Comparison of ENCODE assay signal across 8 mouse cellular contexts in genomic region chr10:67247145-67247544, GRCm38 (mm10). TPM values are rescaled to one million over a fixed set of nuclear protein-coding genes. Genes with fewer than 3 reads are reported as not detected.
DNase-seq lines count a peak whose midpoint lies in the region; ATAC-seq and TF ChIP-seq lines count a peak whose summit lies in the region.

No protein-coding gene starts in this region.

- no peaks in the 10 kb centered on the region for H3K9me3 ChIP-seq in heart, postnatal 0 days (replicated peaks; ENCODE audit: control insufficient read depth, low read length)
- H3K9me3 ChIP-seq in limb, embryonic 10.5 days (replicated peaks) = no peaks in the 10 kb centered on the region

- H3K9ac ChIP-seq in heart, postnatal 0 days (replicated peaks; ENCODE audit: low read depth, low read length) = no peak overlapping the region

- no peaks in the 10 kb centered on the region for H3K27me3 ChIP-seq in heart, postnatal 0 days (ENCODE audit: control insufficient read depth, insufficient read depth, low read length)
- no peaks in the 10 kb centered on the region for H3K27me3 ChIP-seq in limb, embryonic 10.5 days (ENCODE audit: low read depth, poor library complexity, severe bottlenecking)

- TF ChIP-seq EP300 in heart, postnatal 0 days (IDR thresholded peaks at IDR 0.05; ENCODE audit: low read depth) = no peak

- peak; percentile 56 for TF ChIP-seq CTCF in heart, postnatal 0 days (IDR thresholded peaks at IDR 0.05; ENCODE audit: low read depth)

- no peak for ATAC-seq in heart, postnatal 0 days (ENCODE audit: insufficient read depth, low read depth)

- no peak overlapping the region for H3K4me3 ChIP-seq in heart, postnatal 0 days (ENCODE audit: low read depth, low read length)
- no peak overlapping the region for H3K4me3 ChIP-seq in limb, embryonic 10.5 days

- no peak overlapping the region for H3K4me2 ChIP-seq in heart, postnatal 0 days (ENCODE audit: low read depth, low read length)

- no peak overlapping the region for H3K27ac ChIP-seq in heart, postnatal 0 days (ENCODE audit: low read depth)
- H3K27ac ChIP-seq in limb, embryonic 10.5 days = no peak overlapping the region

- 93% methylated on average over 4 of the region's 4 CpGs for WGBS in heart, postnatal 0 days
- WGBS in limb, embryonic 10.5 days = 90% methylated on average over 4 of the region's 4 CpGs

- H3K36me3 ChIP-seq in heart, postnatal 0 days (replicated peaks; ENCODE audit: control insufficient read depth, insufficient read depth, low read length) = peaks cover 69% of the 10 kb centered on the region
- H3K36me3 ChIP-seq in limb, embryonic 10.5 days = peaks cover 88% of the 10 kb centered on the region

- no peaks in the 10 kb centered on the region for H3K4me1 ChIP-seq in heart, postnatal 0 days (ENCODE audit: control insufficient read depth, insufficient read depth)
- H3K4me1 ChIP-seq in limb, embryonic 10.5 days = no peaks in the 10 kb centered on the region

- no peak for DNase-seq in heart, postnatal 0 days (ENCODE audit: low spot score)
- DNase-seq in heart, adult 9 months (ENCODE audit: low spot score in 2 of 2) = no peak
- peak; percentile 73 for DNase-seq in right cerebral cortex, postnatal 4 days
- no peak for DNase-seq in right cerebral cortex, adult 18-20 months
- peak; percentile 28 for DNase-seq in c-Kit-negative CD71-positive TER-119-positive erythroid progenitor cells, embryonic 14.5 days (ENCODE audit: low read depth, low spot score)
- peak; percentile 44 for DNase-seq in limb, embryonic 10.5 days (ENCODE audit: low spot score)
- DNase-seq in retina, postnatal 7 days (ENCODE audit: low read depth, low spot score) = peak; percentile 17
- no peak for DNase-seq in frontal cortex, postnatal 10 days (ENCODE audit: low spot score in 2 of 2)

RNA-seq across cellular contexts. Expression of gene Nrbf2, which starts 38.0 kb away (rescaled TPM):
- total RNA-seq in heart, postnatal 0 days (2014; rRNA removed; ENCODE audit: low replicate concordance) = 11.8 and 12.5 TPM in 2 replicates
- polyA plus RNA-seq in heart, postnatal 0 days (2015; fragmentation: Nextera tagmentation; extraction: Ambion mirVana) = 24.3 and 27.4 TPM in 2 replicates
- 38.8 and 42.4 TPM in 2 replicates for polyA plus RNA-seq in limb, embryonic 10.5 days (2016; fragmentation: Nextera tagmentation; extraction: Ambion mirVana)

Comparison
In these comparisons a context has a peak if more than half of its experiments do, and no peak if none do; other contexts are left out.
1. DNase-seq: peak in right cerebral cortex, postnatal 4 days (single experiment), c-Kit-negative CD71-positive TER-119-positive erythroid progenitor cells, embryonic 14.5 days (single experiment), limb, embryonic 10.5 days (single experiment) and retina, postnatal 7 days (single experiment); none in heart, postnatal 0 days (single experiment), heart, adult 9 months (0 of 2), right cerebral cortex, adult 18-20 months (single experiment) and frontal cortex, postnatal 10 days (0 of 2).